Mouse (Mus musculus): Measurements from ENCODE around the gene 4930402H24Rik. TPM values are rescaled to one million over a fixed set of nuclear protein-coding genes. Genes with fewer than 3 reads are reported as not detected.

The 4930402H24Rik gene
- total RNA-seq, 2 experiments from 2014 or later = 77.6 to 89.3 TPM

DNA sequence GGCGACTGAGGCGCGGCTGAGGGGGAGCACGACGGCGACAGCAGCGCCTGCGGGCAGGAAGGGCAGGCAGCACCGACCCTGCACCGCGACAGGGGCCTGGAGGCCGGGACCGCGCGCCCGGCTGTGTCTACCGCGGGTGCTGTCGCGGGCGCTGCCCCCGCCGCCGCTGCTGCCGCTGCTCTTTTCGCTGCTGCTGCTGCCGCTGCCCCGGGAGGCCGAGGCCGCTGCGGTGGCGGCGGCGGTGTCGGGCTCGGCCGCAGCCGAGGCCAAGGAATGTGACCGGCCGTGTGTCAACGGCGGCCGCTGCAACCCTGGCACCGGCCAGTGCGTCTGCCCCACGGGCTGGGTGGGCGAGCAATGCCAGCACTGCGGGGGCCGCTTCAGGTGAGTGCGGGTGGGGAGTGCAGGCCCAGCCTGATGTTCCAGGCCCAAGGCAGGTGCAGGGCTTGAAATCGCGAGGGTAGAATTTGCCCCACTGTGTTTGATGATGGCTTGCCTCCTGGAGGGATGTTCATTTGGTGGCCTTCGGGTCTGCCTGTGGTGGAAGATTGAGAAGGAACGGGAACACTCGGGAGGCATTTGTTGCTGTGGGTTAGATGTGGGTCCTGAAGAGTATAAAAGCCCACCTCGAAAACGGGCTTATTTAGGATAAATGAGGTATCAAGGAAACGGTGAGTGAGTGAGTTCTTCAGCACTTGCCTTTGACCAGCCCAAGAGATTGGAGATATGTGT, 544 bp upstream of the 4930402H24Rik start:
- no peak for DNase-seq (ENCODE audit: low spot score in 2 of 2)
- H3K27ac ChIP-seq = peak overlapping the region; percentile 93
- TF ChIP-seq CTCF (conservative IDR thresholded peaks at IDR 0.05) = no peak
- H3K4me3 ChIP-seq = peak overlapping the region; percentile 93

DNA sequence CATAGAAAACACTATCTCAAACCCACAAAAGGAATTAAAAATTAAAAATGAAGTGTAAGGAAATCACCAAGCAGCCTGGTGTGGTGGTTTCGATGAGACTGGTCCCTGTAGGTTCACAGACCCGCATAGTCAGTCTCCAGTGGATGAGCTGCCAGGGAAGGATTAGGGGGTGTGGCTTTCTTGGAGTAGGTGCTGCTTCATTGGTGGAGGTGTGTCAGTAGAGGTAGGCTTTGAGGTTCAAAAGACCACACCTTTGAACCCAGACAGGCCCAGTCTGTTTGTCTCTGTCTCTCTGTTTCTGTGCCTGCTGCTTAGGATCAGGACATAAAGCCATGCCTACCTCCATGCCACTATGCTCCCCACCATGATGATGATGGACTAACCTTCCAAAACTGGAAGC, 7.4 kb downstream of the 4930402H24Rik start:
- DNase-seq (ENCODE audit: low spot score in 2 of 2) = no peak
- no peak overlapping the region for H3K4me3 ChIP-seq
- H3K27ac ChIP-seq = no peak overlapping the region
- no peak for TF ChIP-seq CTCF (conservative IDR thresholded peaks at IDR 0.05)

GRCm38 (mm10) chr2:130897856-130898255, 8.3 kb downstream of the 4930402H24Rik start:
- no peak for TF ChIP-seq CTCF (conservative IDR thresholded peaks at IDR 0.05)
- DNase-seq (ENCODE audit: low spot score in 2 of 2) = no peak
- Histone ChIP-seq H3K27ac (no peak overlapping the region), H3K4me3 (no peak overlapping the region)

- no peak for TF ChIP-seq CTCF (conservative IDR thresholded peaks at IDR 0.05)
- Histone ChIP-seq H3K4me3 (no peak overlapping the region), H3K27ac (no peak overlapping the region)
- no peak for DNase-seq (ENCODE audit: low spot score in 2 of 2)
These were observed 9.3 kb downstream of the 4930402H24Rik start for GRCm38 (mm10) chr2:130896944-130897343.

DNA sequence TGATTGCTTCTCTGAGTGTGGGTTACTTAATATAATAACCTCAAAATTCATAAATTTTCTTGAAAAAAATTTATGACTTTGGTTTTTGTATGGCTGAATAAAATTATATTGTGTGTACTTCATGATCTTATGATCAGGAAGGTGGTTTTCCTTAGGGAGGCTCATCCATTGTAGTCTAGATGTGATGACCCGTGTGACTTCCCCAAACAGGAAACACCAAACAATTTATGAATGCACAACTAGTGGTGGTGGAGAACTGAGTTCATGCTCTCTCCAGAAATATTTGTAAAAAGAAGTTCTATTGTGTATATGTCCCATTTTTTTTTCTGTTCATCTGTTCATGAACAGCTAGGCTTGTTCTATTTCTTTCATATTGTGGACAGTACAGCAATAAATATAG, 18.8 kb downstream of the 4930402H24Rik start:
- no peak for TF ChIP-seq CTCF (conservative IDR thresholded peaks at IDR 0.05)
- no peak for DNase-seq (ENCODE audit: low spot score in 2 of 2)
- no peak overlapping the region for H3K27ac ChIP-seq
- H3K4me3 ChIP-seq = no peak overlapping the region

DNA sequence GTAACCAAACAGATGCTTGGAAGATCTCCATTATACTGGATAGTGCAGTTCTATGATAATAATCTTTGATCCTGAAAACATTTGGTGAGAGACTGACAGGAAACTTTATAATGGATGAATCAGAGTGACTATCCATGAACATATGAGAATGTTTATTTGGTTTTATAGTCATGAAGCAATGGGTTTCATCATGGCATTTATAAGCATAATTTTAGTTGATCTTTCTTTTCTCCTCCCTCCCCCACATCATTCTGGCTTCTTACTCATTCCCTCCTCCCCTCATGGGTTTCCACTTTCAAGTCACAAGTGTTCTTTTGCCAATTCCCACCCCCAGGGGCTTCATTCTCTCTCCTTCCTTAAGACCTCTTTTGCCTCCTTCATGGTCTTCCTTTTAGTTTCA, 19.2 kb downstream of the 4930402H24Rik start:
- DNase-seq (ENCODE audit: low spot score in 2 of 2) = no peak
- no peak for TF ChIP-seq CTCF (conservative IDR thresholded peaks at IDR 0.05)
- H3K4me3 ChIP-seq = no peak overlapping the region
- no peak overlapping the region for H3K27ac ChIP-seq

- peak in 1 of 2 experiments; percentile 21 for DNase-seq (ENCODE audit: low spot score in 2 of 2)
- no peak for TF ChIP-seq CTCF (conservative IDR thresholded peaks at IDR 0.05)
- Histone ChIP-seq H3K27ac (no peak overlapping the region), H3K4me3 (no peak overlapping the region)
These were observed 28.8 kb downstream of the 4930402H24Rik start for GRCm38 (mm10) chr2:130877376-130877775.

GRCm38 (mm10) chr2:130870916-130871315, 35.3 kb downstream of the 4930402H24Rik start:
- no peak for TF ChIP-seq CTCF (conservative IDR thresholded peaks at IDR 0.05)
- H3K27ac ChIP-seq = no peak overlapping the region
- no peak for DNase-seq (ENCODE audit: low spot score in 2 of 2)
- H3K4me3 ChIP-seq = no peak overlapping the region

DNA sequence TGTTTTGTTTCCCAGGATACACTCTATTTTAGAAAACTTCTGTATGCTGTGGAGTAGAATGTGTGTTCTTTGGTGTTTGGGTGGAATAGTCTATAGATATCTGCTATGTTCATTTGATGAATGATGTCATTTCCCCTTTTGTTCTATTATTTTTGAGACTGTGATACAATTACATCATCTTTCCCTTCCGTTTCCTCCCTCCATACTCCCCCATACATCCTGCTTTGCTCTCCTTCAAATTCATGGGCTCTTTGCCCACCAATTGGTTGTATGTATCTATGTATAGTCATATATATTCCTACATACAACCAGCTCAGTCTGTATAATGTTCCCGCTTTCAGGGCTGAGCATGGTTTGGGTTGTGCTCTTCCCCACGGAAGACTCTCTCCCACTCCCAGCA, 44.1 kb downstream of the 4930402H24Rik start:
- Histone ChIP-seq H3K27ac (no peak overlapping the region), H3K4me3 (no peak overlapping the region)
- TF ChIP-seq CTCF (conservative IDR thresholded peaks at IDR 0.05) = no peak
- DNase-seq (ENCODE audit: low spot score in 2 of 2) = no peak

- DNase-seq (ENCODE audit: low spot score in 2 of 2) = no peak
- Histone ChIP-seq H3K27ac (no peak overlapping the region), H3K4me3 (no peak overlapping the region)
- no peak for TF ChIP-seq CTCF (conservative IDR thresholded peaks at IDR 0.05)
These were observed 53.2 kb downstream of the 4930402H24Rik start for GRCm38 (mm10) chr2:130852964-130853363.

DNA sequence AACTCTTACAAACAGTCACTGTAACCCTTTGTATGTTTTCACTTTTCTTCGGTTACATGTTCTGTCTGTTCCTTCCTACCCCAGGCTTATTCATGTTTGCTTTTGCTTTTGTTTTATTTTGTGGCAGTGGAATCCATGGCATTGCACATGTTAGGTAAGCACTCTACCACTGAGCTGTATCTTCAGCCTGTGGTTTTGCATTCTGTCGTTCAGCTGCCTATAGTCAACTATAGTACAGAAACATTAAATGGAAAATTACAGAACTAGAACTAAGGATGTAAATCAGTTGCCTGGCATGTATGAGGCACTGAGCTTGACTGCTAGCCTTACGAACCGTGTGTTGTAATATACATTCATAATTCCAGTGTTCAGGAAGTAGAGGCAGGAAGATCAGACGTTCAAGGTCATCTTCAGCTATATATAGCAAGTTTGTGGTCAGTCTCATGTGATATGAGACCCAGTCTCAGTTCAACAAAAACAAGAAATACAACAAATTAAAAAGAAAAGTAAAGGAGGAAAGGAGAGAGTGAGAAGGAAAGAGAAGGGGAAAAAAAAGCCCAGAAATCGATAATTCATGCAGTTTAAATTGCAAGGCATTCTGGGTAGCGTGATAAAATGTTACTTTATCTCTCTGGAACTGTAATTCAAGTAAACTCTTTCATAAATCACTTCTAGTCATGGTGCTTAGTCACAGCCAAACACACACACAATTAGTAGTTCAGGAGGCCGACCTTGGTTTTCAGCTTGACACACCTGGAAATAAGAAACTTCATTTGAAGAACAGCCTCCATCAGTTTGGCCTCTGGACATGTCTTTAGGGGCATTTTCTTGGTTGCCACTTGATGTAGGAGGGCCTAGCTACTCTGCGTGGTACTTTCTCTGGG, 54.6 kb downstream of the 4930402H24Rik start:
- Histone ChIP-seq H3K4me3 (no peak overlapping the region), H3K27ac (no peak overlapping the region)
- no peak for TF ChIP-seq CTCF (conservative IDR thresholded peaks at IDR 0.05)
- DNase-seq (ENCODE audit: low spot score in 2 of 2) = no peak

- Histone ChIP-seq H3K4me3 (no peak overlapping the region), H3K27ac (no peak overlapping the region)
- no peak for TF ChIP-seq CTCF (conservative IDR thresholded peaks at IDR 0.05)
- DNase-seq (ENCODE audit: low spot score in 2 of 2) = no peak
These were observed 56.5 kb downstream of the 4930402H24Rik start for GRCm38 (mm10) chr2:130849688-130850087.

DNA sequence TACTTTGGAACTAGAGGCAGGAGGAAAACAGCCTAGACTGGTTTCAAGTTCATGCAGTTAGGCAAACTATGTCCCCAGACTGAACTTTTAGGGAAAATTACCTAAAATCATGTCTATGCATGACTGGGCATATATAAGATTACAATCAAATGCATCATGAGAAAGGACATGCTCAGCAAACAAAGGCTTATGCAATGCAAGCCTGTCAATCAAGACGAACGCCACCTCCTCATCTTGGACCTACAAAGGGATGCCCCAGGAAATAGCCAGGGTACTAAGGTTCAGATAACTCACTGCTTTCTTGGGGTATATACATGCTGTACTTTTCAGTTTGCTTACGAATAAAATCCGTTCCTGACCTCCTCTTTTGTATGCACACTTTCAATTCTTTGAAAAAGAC, 57.9 kb downstream of the 4930402H24Rik start:
- DNase-seq (ENCODE audit: low spot score in 2 of 2) = no peak
- H3K27ac ChIP-seq = no peak overlapping the region
- TF ChIP-seq CTCF (conservative IDR thresholded peaks at IDR 0.05) = no peak
- no peak overlapping the region for H3K4me3 ChIP-seq
